Mouse (Mus musculus) kidney, adult 9 months (tissue): ENCODE measurements around the gene Pak4.
"Not testable (repeated sequence)": the region's sequence is repeated elsewhere in the genome, so short reads cannot be mapped to it uniquely, and the experiment has no call there.

Experiments used
- DNase-seq: peaks from one replicate; pipeline ENCODE4 v3.0.0; 2022

Pak4 gene

DNA sequence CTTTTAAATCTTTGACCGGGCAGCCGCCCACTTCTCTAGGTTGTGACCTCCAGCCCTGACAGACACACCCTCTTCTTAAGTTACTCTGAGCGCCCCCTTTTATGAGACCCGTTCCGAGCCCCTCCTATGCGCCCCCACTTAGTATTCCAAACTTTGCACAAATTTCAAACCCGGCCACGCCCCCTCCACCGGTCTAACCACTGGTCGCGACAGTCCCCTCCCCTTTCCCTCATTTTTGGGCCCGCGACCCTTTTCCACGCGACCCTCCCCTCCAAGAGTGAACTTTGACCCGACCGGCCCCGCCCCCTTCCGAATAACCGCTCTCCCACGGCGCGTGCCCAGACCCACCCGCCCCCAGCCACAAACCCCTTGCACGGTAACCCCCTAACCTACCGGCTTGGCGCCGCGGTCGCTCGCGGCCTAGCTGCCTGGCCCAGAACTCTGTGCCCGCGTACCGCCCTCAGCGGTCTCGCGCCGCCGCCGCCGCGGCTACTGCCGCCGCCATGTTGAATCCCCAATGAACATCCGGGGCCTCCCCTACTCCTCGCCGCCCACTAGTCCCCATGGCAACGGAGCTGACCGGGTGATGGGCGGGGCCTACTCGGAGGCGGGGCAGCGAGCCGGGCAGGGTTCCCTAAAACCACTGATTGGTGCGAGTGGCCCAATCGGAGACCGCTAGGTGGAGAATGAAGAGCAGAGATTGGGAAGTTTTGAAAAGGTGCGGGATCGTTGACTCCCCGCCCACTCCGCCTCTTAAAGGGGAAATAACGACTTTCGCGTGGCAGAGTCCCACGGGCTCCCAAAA is at the start of gene Pak4, which contains the start of gene Samd4b:
TSS of gene Pak4 (minus strand) at position 544 of the 805 bp plus-strand sequence.
TSS of gene Samd4b (minus strand) at position 503 of the 805 bp plus-strand sequence.
- DNase-seq, result peak; percentile 100

DNA sequence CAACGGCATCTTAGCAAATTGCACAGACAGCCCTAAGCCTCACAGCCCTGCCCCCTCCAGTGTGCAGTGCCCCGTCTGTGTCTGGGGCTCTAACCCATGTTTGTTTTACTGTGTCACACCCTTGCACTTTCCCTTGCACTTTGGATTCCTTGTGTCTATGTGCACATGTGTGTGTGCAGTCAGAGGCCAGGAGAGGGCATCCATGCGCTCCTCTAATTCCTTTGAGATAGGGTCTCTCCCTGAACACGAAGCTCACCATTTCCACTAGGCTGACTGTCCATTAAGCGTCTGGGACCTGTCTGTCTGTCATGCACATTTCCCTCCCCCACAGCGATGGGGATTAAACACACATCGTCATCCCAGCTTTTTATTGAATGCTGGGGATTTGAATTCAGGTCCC is 49.0 kb upstream of the Pak4 start:
- no peak for DNase-seq

DNA sequence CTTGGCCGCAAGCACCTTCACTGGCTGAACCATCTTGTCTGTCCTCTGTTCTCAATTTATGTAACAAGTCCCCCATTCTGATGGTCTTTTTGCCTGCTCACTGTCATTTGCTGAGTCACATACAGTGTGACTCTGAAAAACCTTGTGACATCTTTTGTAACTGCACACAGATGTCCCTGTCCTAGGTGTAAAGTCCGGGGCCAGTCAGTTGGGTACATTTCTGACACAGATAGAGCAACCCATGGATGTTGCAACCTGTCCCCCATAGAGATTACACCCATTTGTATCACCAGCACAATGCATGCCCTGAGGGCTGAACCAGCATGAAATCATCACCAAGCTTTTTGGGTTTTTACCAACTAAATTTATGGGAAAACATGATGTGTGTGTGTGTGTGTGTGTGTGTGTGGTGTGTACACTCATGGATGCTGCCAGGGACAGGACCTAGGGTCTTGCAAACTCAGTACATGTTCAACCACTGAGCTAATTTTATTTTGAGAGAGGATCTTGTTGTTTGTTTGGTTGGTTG is 48.0 kb upstream of the Pak4 start:
- DNase-seq, result no peak

DNA sequence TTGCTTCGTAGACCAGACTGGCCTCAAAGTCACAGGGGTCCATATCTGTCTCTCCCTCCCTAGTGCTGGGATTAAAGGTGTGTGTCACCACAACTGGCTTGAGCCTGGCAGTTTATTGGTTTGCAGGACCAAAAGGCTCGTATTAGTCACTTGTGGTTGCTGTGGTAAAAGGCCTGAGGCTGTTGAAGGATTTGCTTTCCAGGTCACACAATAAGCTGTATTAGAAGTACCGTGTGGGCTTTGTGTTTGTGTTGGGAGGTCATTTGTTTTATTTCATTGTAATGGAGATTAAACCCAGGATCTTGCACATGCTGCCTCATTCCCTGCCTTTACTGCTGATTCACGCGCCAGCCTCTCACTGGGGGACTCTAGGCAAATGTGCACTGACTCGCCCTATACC is 47.4 kb upstream of the Pak4 start:
- no peak for DNase-seq

DNA sequence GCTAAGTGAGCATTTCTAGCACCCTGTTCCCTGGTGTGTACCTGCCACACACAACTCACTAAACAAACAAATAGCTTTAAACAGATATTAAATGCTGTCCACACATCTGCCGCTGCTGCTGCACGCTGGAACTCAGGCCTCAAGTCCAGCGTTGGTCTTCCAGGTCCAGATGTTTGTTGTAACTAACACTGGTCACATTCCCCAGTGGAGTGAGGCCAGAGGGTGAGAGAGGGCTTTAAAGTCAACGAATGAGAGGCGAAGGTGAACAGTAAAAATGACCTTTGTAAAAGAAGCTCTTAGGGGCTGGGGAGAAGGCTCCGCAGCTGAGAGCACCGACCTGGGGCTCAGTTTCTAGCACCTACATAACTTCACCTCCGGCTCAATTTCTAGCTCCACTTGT is 43.6 kb upstream of the Pak4 start:
- no peak for DNase-seq

DNA sequence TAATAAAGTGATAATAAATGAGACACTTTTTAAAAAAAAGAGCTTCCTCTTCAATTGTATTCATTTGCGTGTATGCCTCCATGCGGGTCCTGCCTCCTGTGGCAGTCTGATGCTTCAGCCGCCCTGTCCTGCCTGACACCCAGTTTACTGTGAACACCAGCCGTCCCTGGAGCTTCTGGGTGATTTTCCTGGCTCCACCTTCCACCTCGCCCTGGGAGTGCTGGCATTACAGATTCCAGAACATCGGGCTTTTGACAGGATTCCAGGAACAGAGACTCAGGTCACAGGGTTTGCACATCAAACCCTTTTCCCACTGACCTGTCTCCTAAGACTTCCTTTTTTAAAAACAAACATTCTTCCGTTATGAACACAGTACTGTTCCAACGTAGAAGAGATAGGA is 39.5 kb upstream of the Pak4 start:
- DNase-seq, result peak; percentile 8

DNA sequence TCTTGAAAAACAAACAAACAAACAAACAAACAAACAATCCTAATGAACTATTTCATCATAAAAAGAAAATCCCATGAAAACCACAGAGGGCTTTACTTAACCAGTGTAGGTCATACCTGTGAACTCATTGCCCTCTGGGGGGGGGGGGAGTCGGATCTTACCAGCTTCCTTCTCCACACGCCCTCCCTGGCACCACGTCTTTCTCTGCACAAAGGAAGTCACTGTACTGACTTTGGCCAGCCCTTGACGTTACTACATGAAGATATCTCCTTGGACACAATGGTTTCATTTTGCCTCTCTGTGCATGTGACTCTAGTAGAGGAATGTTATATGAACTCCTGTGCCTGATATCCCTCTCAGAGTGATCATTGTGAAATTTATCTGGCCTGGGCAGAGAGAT is 36.1 kb upstream of the Pak4 start:
- no peak for DNase-seq

DNA sequence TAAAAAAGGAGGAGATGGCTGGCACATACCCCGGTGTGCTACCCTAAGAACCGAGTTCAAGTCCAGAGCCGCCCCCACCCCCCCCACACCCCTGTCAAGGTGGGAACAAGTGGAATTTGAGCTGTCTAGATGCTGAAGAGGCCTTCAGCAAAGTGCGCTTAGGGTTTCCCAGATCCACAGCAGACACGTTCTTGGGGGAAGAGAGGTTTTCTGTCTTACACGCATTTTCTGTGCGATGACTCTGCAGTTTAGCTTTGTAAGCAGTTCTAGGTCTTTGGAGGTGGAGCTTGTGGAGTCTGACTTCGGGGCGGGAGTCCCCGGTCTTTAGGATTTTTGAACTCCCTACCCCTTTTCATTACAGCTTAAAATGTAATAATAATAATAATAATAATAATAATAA is 33.1 kb upstream of the Pak4 start, which contains the start of gene Acp7:
TSS of gene Acp7 (minus strand) at position 260 of the 400 bp plus-strand sequence.
- DNase-seq, result no peak

DNA sequence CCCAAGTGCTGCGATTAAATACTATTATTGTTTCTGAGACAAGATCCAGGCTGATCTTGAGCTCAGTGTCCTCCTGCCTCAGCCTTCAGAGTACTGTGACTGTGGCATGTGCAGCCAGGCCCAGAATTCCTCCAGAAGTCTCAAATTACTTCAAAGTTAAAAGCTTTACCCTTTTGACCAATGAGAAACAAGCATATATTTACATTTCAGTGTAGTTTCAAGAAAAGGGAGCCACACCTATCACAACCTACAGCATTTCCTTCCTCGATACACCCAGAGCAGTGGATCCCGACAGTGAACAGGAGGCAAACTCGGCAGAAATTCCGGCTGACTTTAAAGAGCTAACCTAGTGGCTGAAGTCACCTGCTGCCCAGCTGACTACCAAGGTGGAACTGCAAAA is 26.8 kb upstream of the Pak4 start:
- no peak for DNase-seq

DNA sequence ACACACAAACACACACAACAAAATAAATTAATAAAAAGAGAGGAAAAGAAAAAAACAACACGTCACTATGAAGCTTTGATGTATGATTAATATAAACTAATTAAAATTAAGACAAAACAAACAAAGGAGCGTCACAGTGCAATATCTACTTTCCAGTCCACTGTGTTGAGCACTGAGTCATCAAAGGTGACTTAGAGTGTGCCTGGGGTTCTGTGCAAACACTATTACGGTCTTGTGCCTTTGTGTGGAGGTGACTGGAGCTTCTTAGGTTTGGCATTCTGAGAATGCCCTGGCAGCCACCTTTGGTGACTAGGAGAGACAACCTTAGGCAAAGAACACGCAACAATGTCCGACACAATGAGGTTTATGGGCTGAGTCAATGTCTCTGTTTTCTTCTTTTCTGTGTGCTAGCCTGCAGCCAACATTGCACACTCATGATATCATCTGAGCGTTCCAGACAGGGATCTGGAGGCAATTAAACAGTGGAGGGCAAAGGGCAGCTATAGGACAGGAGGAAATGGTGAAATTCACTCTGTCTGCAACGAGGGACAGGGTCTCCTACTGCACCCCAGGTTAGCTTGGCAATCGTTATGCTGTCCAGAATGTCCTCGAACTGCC is 21.2 kb upstream of the Pak4 start:
- no peak for DNase-seq

DNA sequence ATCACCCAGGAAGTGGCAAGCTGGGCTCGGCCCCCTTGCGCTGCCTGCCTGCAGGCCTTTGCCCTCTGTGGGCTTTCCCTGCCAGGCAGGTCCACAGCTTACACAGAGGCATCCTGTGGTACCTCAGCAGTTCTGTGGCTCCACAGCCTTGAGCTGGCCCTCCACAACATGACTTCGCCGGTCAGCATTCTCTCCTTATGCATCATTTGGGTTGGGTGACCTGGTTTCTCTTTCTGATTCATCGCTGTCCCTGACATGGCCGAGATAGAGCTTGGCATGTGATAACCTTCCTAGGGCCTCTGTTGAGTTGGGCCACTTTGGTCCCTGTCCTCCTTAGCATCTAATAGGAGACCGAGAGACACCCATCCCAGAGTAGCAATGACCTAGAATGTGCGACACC is 8.0 kb upstream of the Pak4 start:
- DNase-seq, result no peak

DNA sequence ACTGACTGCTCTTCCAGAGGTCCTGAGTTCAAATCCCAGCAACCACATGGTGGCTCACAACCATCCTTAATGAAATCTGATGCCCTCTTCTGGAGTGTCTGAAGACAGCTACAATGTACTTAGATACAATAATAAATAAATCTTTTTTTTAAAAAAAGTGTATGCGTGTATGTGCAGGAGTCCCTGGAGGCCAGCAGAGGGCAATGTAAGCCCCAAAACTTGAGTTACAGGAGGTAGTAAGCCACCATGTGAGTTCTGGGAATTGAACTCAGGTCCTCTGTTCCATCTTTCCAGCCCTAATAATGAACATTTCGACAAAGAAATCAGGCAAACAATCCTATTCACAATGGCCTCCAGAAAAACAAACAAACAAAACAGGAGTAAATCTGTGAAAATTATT is 5.8 kb upstream of the Pak4 start:
- DNase-seq, result not testable (repeated sequence)

DNA sequence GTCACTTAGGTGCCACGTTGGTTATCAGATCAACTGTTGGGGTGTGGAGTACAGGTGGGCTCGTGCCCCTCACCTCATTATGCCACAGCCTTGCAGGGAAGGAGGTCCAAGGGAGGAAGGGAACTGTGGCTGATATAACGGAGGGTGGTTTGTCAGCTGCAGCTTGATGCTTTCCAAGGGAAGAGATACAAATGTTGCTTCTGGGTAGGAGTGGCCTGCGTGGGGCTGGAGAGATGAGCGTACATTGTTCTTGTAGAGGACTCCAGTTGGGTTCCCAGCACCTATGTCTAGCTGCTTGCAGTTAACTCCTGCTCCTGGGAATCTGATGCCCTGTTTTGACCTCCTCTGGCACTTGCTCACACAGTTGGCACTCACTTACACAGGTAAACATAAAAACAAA is 5.2 kb upstream of the Pak4 start:
- DNase-seq, result no peak

DNA sequence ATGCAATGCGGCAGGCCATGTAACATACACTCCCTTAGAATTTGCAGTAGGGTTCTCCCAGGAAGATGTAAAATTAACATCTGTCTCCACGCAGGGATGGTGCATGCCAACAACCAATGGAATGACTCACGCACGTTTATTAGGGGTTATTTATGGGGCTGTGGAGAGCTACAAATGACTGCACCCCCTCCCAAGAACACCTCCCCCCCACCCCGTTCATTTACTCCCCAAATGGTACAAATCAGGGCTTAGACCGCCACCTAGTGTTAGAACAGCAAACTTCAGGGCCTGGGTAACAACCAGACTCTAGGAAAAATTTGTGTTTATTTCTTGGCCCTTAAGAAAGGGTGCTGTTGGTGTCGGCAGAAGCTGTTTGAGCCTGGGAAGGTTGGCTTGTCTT is 3.7 kb upstream of the Pak4 start:
- peak; percentile 65 for DNase-seq

DNA sequence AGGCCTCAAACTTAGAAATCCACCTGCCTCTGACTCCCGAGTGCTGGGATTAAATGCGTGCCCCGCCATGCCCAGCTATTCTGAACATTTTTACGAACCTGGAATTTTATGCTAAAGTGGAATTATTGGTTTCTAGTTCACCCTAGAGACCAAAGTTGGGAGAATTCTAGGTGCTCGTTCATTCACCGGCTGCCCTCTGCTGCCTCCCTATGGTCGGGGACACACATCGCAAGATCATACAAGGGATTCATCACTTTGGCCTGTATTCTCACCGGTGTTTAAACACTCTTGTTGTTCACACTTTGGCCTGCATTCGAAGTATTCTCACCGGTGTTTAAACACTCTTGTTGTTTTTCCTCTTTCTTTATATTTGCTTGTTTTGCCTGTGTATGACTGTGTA is 3.0 kb upstream of the Pak4 start:
- DNase-seq, result peak; percentile 71

DNA sequence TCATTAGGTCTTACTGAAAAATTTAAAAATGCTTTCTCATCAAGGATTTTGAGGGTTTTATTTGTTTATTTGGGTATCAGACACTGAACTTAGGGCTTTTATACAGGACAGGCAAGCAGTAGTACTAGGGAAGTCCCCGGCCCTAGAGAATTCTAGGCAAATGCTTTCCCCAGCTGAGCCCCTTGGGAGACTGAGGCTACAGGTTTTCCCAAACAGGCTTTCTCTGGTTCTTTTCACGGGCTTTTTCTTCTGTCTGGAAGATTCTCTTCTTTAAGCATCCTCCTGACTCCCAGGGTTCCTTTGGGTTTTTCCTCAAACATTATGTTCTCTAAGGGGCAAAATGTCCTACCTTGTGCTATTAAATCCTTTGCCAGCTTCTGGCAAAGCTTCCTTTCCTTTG is 966 bp upstream of the Pak4 start:
- DNase-seq, result no peak

DNA sequence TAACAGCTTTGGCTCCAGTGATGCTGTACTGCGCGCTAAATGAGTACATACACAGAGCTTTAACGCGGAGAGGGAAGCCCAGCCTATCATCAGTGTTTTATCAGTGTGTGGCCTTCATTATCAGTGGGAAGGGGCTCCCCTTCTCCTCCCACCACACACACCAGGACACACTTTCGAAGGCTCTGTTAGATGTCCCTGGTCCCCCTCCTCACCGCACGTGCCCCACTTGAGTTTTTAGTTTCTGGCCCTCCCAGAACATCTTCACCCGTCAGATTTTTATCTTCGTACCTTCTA is 761 bp downstream of the Pak4 start:
- no peak for DNase-seq

DNA sequence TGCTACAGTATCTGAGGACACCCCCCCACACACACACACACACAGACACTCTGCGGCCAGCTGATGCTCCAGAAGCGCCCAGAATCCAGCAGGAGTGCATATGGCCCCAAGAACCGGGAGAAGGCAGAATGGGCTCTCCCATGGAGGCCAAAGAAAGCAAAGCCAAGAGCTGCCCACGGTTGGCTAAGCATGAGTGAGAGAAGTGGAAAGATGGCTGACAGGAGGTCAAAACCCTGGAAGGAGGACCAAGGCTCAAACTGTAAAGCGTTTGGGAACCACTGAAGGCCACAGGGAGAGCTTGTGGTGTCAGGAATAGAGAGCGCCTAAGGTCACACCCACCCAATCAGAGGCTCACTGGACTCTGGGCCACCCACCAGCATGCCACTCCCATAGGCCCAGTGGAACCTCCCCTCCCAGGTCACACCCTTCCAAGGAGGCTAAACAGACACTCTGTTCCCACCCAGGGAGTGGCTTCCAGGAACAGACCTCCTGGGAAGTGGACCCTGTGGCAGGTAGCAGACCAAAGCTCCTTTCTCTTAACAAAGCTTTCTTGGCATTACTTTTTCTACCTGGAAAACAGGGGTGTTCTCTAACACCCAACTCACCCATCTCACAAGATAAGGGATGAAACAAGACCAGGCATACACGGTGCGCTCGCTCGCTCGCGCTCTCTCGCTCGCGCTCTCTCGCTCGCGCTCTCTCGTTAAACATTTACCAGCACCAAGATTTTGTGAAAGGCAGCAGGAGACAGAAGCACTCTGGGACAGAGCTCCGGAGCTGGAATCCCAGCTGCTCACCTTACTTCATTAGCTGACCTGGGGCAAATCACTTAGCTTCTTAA is 1.3 kb downstream of the Pak4 start:
- DNase-seq, result peak; percentile 91

DNA sequence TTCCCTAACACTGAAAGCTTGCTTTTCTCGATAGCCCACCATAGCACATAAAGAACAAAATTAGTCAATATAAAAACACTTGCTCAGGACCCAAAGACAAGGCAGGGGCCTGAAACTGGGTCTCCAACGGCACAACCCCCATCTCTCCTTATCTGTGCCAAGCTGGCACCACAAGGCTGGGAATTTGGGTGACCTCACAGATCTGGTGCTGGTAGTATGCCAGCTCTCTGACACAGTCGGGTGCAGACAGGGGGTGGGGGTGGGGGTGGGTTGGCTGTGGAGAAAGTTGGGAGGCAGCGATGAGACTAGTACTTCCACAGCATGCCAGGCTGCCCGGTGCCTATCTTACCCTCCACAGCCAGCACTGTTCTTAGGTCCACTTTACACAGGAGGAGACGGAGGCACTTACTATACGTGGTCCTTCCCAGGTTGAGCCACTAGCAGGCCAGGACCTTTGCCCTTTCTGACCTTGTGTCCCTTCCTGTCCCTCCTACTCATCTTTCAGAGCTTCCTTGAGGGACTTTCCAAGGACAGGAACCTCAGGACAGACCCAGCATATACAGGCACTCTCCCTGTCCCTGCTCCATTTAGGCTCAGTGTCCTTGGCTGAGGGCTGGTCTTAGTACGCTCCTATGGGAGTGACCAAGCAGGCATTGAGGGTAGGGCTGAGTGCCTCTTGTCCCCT is 2.1 kb downstream of the Pak4 start:
- DNase-seq, result peak; percentile 56

DNA sequence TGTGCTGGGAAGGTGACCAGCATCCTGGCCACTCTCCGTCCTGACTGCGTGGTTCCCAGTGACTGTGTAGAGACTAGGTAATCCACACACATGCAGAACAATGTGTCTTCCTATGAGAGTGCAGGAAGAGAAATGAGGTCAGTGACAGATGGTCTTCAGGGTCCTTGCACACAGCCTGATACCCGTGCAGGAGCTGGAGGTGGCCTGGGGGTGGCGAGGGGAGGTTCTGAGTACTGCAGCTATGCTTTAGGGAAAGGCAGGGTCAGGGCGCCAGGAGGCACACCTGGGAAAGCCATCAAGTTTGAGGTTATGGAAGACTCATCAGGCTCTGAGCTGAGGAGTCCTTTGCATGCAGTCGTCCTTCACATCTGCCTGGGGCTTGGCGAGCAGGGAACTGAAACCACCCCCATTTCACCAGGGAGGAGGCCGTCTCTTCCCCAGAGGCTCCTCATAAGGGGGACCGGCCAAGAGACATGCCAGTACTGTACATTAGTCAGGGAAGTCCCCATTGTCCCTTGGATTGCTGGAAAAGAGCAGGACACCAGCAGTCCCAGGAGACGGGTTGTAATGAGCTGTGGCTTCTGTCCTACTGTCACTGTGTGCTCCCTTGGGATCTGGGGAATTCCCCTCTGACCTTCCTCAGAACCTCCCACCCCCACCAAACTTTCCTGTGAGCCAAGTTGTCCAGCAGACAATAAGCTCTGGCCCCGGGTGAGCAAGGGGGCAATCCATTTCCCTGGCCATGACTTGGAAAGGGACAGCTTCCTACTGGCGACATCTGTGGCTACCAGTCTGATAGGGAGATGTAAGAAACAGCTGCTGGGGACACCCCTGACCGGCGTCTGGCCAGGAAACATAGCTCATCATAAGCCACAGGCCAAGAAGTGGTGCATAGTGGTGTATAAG is 4.5 kb downstream of the Pak4 start:
- peak; percentile 77 for DNase-seq

DNA sequence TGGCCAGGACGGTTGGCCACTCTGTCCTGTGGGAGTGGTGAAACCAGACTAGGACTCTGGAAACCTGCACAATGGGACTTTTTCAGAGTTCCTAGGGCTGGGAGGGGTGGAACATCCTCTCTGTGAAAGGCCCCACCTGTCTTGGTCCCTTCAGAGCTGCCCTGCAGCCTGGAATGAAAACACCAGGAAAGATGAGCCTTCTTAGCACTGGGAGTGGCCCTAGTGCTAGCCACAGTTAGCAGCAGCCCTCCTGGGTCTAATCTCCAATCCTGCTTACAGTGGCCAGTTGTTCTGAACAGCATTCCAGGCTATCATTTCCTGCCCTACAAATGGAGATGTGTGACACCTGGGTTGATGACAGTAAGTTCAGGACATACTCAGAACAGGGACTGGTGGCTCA is 6.1 kb downstream of the Pak4 start:
- no peak for DNase-seq

DNA sequence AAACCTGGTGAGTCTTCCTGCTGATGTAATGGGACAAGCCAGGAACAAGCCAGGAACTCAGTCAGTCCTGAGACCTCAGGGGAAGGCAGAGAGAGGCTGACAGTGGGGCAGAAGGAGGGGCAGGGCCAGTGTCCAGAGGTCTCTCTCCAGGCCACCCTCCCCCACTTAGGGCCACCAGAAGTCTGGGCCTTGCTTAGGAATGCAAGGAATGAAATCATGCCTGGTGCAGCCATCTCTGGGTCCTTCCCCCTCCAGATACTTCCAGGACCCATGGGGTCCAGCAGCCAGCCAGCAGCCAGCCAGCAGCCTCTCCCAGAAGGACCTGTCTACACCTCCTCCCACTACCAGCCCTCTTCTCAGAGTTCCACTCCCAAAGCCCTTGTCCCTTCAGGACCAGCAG is 10.3 kb downstream of the Pak4 start:
- DNase-seq, result peak; percentile 79
